Mouse (Mus musculus) heart, adult 9 months (tissue): Measurements from ENCODE around the gene Hpca.
A peak's percentile ranks its signal among the peaks of the same experiment; 100 is the strongest.

Source experiments
- DNase-seq, 2 experiments: peaks; one replicate each; pipeline ENCODE4 v3.0.0; 2022; ENCODE audit warnings: low spot score in 2 of 2

Gene Hpca

GRCm38 (mm10) chr4:129136579-129137391 lies 14.9 kb upstream of the Hpca start, which contains the start of gene Fndc5:
Gene Fndc5, plus strand, starts transcription at chr4:129136999.
- no peak for DNase-seq

GRCm38 (mm10) chr4:129136189-129136578 lies 14.3 kb upstream of the Hpca start:
- no peak for DNase-seq

- DNase-seq: no peak
Observed at GRCm38 (mm10) chr4:129135637-129136036, 13.8 kb upstream of the Hpca start.

GRCm38 (mm10) chr4:129134799-129135585 lies 13.2 kb upstream of the Hpca start:
- peak in 1 of 2 experiments; percentile 65 for DNase-seq

- DNase-seq: no peak
Observed at GRCm38 (mm10) chr4:129130755-129131303, 9.0 kb upstream of the Hpca start.

- no peak for DNase-seq
Observed at GRCm38 (mm10) chr4:129130149-129130548, 8.3 kb upstream of the Hpca start.

- DNase-seq: no peak
Observed at GRCm38 (mm10) chr4:129129387-129129786, 7.6 kb upstream of the Hpca start.

- no peak for DNase-seq
Observed at GRCm38 (mm10) chr4:129128582-129129338, 6.9 kb upstream of the Hpca start.

GRCm38 (mm10) chr4:129125736-129126451 lies 4.1 kb upstream of the Hpca start:
- DNase-seq: peak; percentile 51 to 58

GRCm38 (mm10) chr4:129124652-129125146 lies 2.9 kb upstream of the Hpca start:
- no peak for DNase-seq

- no peak for DNase-seq
Observed at GRCm38 (mm10) chr4:129122719-129123118, 883 bp upstream of the Hpca start.

- no peak for DNase-seq
Observed at GRCm38 (mm10) chr4:129122107-129122506, 271 bp upstream of the Hpca start.

- DNase-seq: no peak
Observed at GRCm38 (mm10) chr4:129120520-129121445, 1.1 kb downstream of the Hpca start.

- no peak for DNase-seq
Observed at GRCm38 (mm10) chr4:129119708-129120107, 2.1 kb downstream of the Hpca start.

- DNase-seq: no peak
Observed at GRCm38 (mm10) chr4:129117720-129118510, 3.9 kb downstream of the Hpca start.

- no peak for DNase-seq
Observed at GRCm38 (mm10) chr4:129116703-129117102, 5.1 kb downstream of the Hpca start.

- DNase-seq: no peak
Observed at GRCm38 (mm10) chr4:129113083-129113988, 8.5 kb downstream of the Hpca start.

GRCm38 (mm10) chr4:129112231-129112630 lies 9.6 kb downstream of the Hpca start:
- no peak for DNase-seq
